Mouse (Mus musculus): ENCODE measurements around the gene Slc27a4. TPM values are rescaled to one million over a fixed set of nuclear protein-coding genes. Genes with fewer than 3 reads are reported as not detected.

Gene Slc27a4
- total and polyA plus RNA-seq, 3 experiments: 10.9 to 14.9 TPM; not detected in 1

DNA sequence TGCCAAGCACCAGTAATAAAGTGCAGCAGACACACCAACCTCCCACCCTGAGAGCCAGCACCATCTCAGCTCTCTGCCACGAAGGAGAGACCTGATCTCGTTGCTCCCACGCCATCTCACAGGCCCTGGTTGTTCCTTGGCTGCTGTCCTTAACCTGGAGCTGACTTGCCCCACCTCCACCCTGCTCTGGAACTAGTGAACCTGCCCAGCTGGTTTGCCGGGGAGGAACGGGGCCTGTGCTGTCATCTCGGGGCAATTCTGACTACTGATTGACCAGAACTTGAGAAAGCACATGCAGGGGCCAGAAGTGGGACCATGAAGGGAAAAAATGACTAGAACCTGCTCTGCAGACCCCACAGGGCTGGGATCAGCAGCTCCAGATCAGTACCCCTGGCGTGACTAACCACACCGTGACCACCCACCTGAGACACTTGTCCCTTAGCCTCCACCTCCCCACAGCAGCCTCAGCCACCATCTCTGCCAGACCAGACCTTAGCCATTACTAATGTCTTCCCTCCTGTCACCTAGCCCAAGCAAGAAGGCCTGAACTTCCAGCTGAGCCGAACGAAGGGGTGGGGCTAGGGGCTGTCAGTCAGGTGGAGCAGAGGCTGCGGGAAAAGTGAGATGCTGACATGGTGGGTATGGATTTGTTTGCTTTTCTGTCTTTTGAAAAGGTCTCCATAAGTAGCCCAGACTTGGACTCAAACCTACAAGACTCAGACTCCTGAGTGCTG is 34.3 kb upstream of the Slc27a4 start:
- Histone ChIP-seq H3K36me3 (ENCODE audit: control insufficient read depth in 1 of 2, insufficient read depth in 2 of 2, low read length in 2 of 2) (no peaks in the 10 kb centered on the region), H3K4me1 (ENCODE audit: control insufficient read depth in 1 of 2, insufficient read depth in 2 of 2, low read length in 2 of 2) (peaks cover 0 to 3% of the 10 kb centered on the region in 2 experiments; a peak in 2 of 4 replicates), H3K27ac (ENCODE audit: control insufficient read depth, low read depth, low read length) (no peak overlapping the region), H3K4me3 (ENCODE audit: control insufficient read depth in 1 of 2, insufficient read depth in 1 of 2, low read depth in 2 of 2, low read length in 2 of 2) (no peak overlapping the region), H3K9me3 (replicated peaks; ENCODE audit: insufficient read depth, low read length) (no peaks in the 10 kb centered on the region), H3K9ac (ENCODE audit: control insufficient read depth, low read depth, low read length, poor library complexity, severe bottlenecking) (no peak overlapping the region), H3K27me3 (ENCODE audit: control insufficient read depth in 1 of 2, insufficient read depth in 2 of 2, low read length in 2 of 2) (no peaks in the 10 kb centered on the region), H3K79me2 (ENCODE audit: control insufficient read depth, insufficient read depth, low read length, poor library complexity) (no peaks in the 10 kb centered on the region)
- no peak for DNase-seq (ENCODE audit: low read depth, low spot score)
- no peak for TF ChIP-seq ZMIZ1 (IDR thresholded peaks at IDR 0.05; ENCODE audit: low read depth, low read length)
- no peak for TF ChIP-seq JUND (IDR thresholded peaks at IDR 0.05; ENCODE audit: low read depth, low read length)
- no peak for TF ChIP-seq SIN3A (IDR thresholded peaks at IDR 0.05; ENCODE audit: low read length)
- no peak for TF ChIP-seq MAX (IDR thresholded peaks at IDR 0.05; ENCODE audit: low read length)
- no peak for TF ChIP-seq ZKSCAN1 (IDR thresholded peaks at IDR 0.05; ENCODE audit: low read depth, low read length)
- no peak for TF ChIP-seq CTCF (IDR thresholded peaks at IDR 0.05 in 2 of 3, conservative IDR thresholded peaks at IDR 0.05 in 1 of 3; ENCODE audit: control insufficient read depth in 1 of 3, insufficient read depth in 1 of 3, low read depth in 2 of 3, low read length in 3 of 3, poor library complexity in 1 of 3, severe bottlenecking in 1 of 3)
- TF ChIP-seq CHD2 (IDR thresholded peaks at IDR 0.05; ENCODE audit: low read length): no peak
- no peak for TF ChIP-seq ETS1 (IDR thresholded peaks at IDR 0.05; ENCODE audit: low read depth, low read length)
- TF ChIP-seq NRF1 (IDR thresholded peaks at IDR 0.05; ENCODE audit: insufficient read depth, low read depth, low read length, poor library complexity, severe bottlenecking): no peak
- no peak for TF ChIP-seq BHLHE40 (IDR thresholded peaks at IDR 0.05; ENCODE audit: borderline replicate concordance, low read depth, low read length)
- no peak for TF ChIP-seq HCFC1 (IDR thresholded peaks at IDR 0.05; ENCODE audit: low read depth, low read length)
- TF ChIP-seq TCF12 (IDR thresholded peaks at IDR 0.05; ENCODE audit: low read depth, low read length): no peak

DNA sequence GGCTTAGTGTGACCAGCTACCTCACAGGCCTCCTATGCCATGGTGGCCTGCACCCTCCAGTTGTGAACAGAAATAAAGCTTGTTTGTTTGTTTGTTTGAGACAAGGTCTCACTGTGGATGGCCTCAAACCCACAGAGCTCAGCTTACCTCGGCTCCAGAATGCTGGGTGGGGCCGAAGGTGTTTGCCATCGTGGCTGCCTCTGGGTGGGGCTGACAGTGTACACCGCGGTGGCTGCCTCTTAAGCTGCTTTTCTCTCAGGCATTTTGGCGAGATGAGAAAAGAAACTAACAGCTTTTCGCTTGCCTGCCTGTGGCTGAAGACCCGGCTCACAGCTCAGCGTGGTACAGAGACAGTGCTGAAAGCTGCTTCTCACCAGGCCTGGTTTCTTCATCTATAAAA is 33.5 kb upstream of the Slc27a4 start:
- H3K36me3 ChIP-seq (ENCODE audit: control insufficient read depth in 1 of 2, insufficient read depth in 2 of 2, low read length in 2 of 2): peaks cover 0 to 7% of the 10 kb centered on the region in 2 experiments; a peak in 2 of 4 replicates
- TF ChIP-seq ELF1 (IDR thresholded peaks at IDR 0.05; ENCODE audit: low read depth, low read length) (no peak), ZKSCAN1 (IDR thresholded peaks at IDR 0.05; ENCODE audit: low read depth, low read length) (no peak), ZMIZ1 (IDR thresholded peaks at IDR 0.05; ENCODE audit: low read depth, low read length) (no peak), GABPA (IDR thresholded peaks at IDR 0.05; ENCODE audit: low read depth, low read length) (no peak), ETS1 (IDR thresholded peaks at IDR 0.05; ENCODE audit: low read depth, low read length) (no peak), UBTF (IDR thresholded peaks at IDR 0.05; ENCODE audit: borderline replicate concordance, insufficient read depth, low read depth, low read length) (no peak), E2F4 (IDR thresholded peaks at IDR 0.05; ENCODE audit: borderline replicate concordance, low read depth, low read length) (no peak), BHLHE40 (IDR thresholded peaks at IDR 0.05; ENCODE audit: borderline replicate concordance, low read depth, low read length) (no peak), POLR2AphosphoS5 (IDR thresholded peaks at IDR 0.05; ENCODE audit: borderline replicate concordance, low read depth, low read length) (no peak), RAD21 (IDR thresholded peaks at IDR 0.05; ENCODE audit: low read depth, low read length) (no peak), JUND (IDR thresholded peaks at IDR 0.05; ENCODE audit: low read depth, low read length) (no peak), NRF1 (IDR thresholded peaks at IDR 0.05; ENCODE audit: insufficient read depth, low read depth, low read length, poor library complexity, severe bottlenecking) (no peak), MEF2A (IDR thresholded peaks at IDR 0.05; ENCODE audit: extremely low read depth, insufficient replicate concordance, low read depth, low read length, poor library complexity, severe bottlenecking) (no peak), TAL1 (IDR thresholded peaks at IDR 0.05; ENCODE audit: low read length) (no peak), GATA1 (IDR thresholded peaks at IDR 0.05; ENCODE audit: low read depth, low read length) (no peak), POLR2AphosphoS2 (IDR thresholded peaks at IDR 0.05; ENCODE audit: low read length) (no peak)
- H3K79me2 ChIP-seq (ENCODE audit: control insufficient read depth, insufficient read depth, low read length, poor library complexity): no peaks in the 10 kb centered on the region
- DNase-seq (ENCODE audit: low read depth, low spot score): no peak
- H3K4me3 ChIP-seq (ENCODE audit: control insufficient read depth in 1 of 2, insufficient read depth in 1 of 2, low read depth in 2 of 2, low read length in 2 of 2): no peak overlapping the region
- no peak overlapping the region for H3K27ac ChIP-seq (ENCODE audit: control insufficient read depth, low read depth, low read length)
- H3K9me3 ChIP-seq (replicated peaks; ENCODE audit: insufficient read depth, low read length): no peaks in the 10 kb centered on the region
- no peak overlapping the region for H3K9ac ChIP-seq (ENCODE audit: control insufficient read depth, low read depth, low read length, poor library complexity, severe bottlenecking)
- no peaks in the 10 kb centered on the region for H3K27me3 ChIP-seq (ENCODE audit: control insufficient read depth in 1 of 2, insufficient read depth in 2 of 2, low read length in 2 of 2)
- H3K4me1 ChIP-seq (ENCODE audit: control insufficient read depth in 1 of 2, insufficient read depth in 2 of 2, low read length in 2 of 2): peaks cover 0 to 10% of the 10 kb centered on the region in 2 experiments; a peak in 3 of 4 replicates

Measured in MEL (cell line).